Mouse (Mus musculus) heart, adult 9 months (tissue): ENCODE measurements around the gene Clcc1.

Experiments
- DNase-seq, 2 experiments: peaks; one replicate each; pipeline ENCODE4 v3.0.0; 2022; ENCODE audit warnings: low spot score in 2 of 2

The Clcc1 gene

GRCm38 (mm10) chr3:108701256-108701655 lies 47.5 kb downstream of the Clcc1 start:
- DNase-seq: no peak

GRCm38 (mm10) chr3:108702789-108703188 lies 49.1 kb downstream of the Clcc1 start:
- DNase-seq: no peak

GRCm38 (mm10) chr3:108711296-108711695 lies 57.6 kb downstream of the Clcc1 start:
- DNase-seq: no peak

GRCm38 (mm10) chr3:108713065-108713675 lies 59.5 kb downstream of the Clcc1 start:
- DNase-seq: no peak

- DNase-seq: no peak
Measured at GRCm38 (mm10) chr3:108714837-108715236, 61.1 kb downstream of the Clcc1 start.

GRCm38 (mm10) chr3:108717896-108718502 lies 64.3 kb downstream of the Clcc1 start:
- DNase-seq: no peak

- DNase-seq: no peak
Measured at GRCm38 (mm10) chr3:108719357-108719756, 65.6 kb downstream of the Clcc1 start.

GRCm38 (mm10) chr3:108719761-108720160 lies 66.0 kb downstream of the Clcc1 start:
- no peak for DNase-seq

GRCm38 (mm10) chr3:108721076-108721991 lies 67.6 kb downstream of the Clcc1 start:
- DNase-seq: peak; percentile 27 to 31

GRCm38 (mm10) chr3:108722036-108722872 lies 68.5 kb downstream of the Clcc1 start, which contains the start of gene Gpsm2:
Gene Gpsm2, minus strand, starts transcription at chr3:108722309.
- peak; percentile 94 to 95 for DNase-seq

GRCm38 (mm10) chr3:108726413-108726812 lies 72.7 kb downstream of the Clcc1 start:
- no peak for DNase-seq

GRCm38 (mm10) chr3:108727344-108727743 lies 73.6 kb downstream of the Clcc1 start:
- DNase-seq: no peak

GRCm38 (mm10) chr3:108727776-108728175 lies 74.1 kb downstream of the Clcc1 start:
- DNase-seq: no peak
